ENCODE assay signal across 8 mouse cellular contexts in the genomic region with DNA sequence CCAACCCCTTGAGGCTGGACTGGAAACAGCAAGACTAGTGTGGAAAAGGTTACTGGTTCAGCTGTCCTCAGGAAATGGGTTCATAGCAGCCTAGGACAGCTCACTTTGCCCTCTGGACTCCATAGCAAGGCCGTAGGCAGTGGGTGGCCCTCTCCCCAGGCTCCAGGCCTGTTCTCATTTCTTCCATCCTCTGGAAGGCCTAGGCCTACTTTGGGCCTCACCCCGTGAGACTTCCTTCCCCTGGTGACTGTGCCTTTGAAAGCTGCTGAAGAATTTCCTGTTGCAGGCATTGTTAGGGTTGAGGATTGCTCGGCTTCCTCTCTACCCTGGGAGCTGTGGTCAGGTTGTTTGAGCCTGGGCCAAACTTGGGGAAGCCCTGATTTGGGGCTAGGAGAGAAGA. TPM values are rescaled to one million over a fixed set of nuclear protein-coding genes. Genes with fewer than 3 reads are reported as not detected.
DNase-seq lines count a peak whose midpoint lies in the region; ATAC-seq and TF ChIP-seq lines count a peak whose summit lies in the region.

No protein-coding gene starts in this region.

- peak overlapping the region; percentile 56; the same call in 1 of the 2 replicates for H3K27ac ChIP-seq in hindbrain, embryonic 10.5 days
- H3K27ac ChIP-seq in hindbrain, postnatal 0 days: no peak overlapping the region
- H3K27ac ChIP-seq in heart, adult 2 months: peak overlapping the region; percentile 93
- peak overlapping the region; percentile 83 for H3K27ac ChIP-seq in kidney, embryonic 16.5 days (ENCODE audit: low read length)

- peak; percentile 83; the same call in 1 of the 2 replicates for TF ChIP-seq EP300 in heart, adult 2 months (IDR thresholded peaks at IDR 0.05; ENCODE audit: insufficient read depth, low read depth, low read length)

- TF ChIP-seq POLR2A in heart, adult 2 months (IDR thresholded peaks at IDR 0.05; ENCODE audit: insufficient read depth, low read depth, low read length): peak; percentile 48; the same call in 1 of the 2 replicates

- WGBS in hindbrain, embryonic 10.5 days: 62% methylated on average over 3 of the region's 3 CpGs
- WGBS in hindbrain, postnatal 0 days: 68% methylated on average over 3 of the region's 3 CpGs
- 45% methylated on average over 3 of the region's 3 CpGs for WGBS in heart, adult 2 months
- WGBS in kidney, embryonic 16.5 days: 45% methylated on average over 3 of the region's 3 CpGs

- H3K36me3 ChIP-seq in hindbrain, embryonic 10.5 days: no peaks in the 10 kb centered on the region
- H3K36me3 ChIP-seq in hindbrain, postnatal 0 days (ENCODE audit: insufficient read depth, low read length): no peaks in the 10 kb centered on the region
- no peaks in the 10 kb centered on the region for H3K36me3 ChIP-seq in heart, adult 2 months (ENCODE audit: control insufficient read depth, insufficient read depth, low read length)
- no peaks in the 10 kb centered on the region for H3K36me3 ChIP-seq in kidney, embryonic 16.5 days (ENCODE audit: insufficient read depth, low read length)

- peaks cover 7% of the 10 kb centered on the region; the same call in 1 of the 2 replicates for H3K4me1 ChIP-seq in hindbrain, embryonic 10.5 days (replicated peaks)
- no peaks in the 10 kb centered on the region for H3K4me1 ChIP-seq in hindbrain, postnatal 0 days (ENCODE audit: insufficient read depth, low read length)
- peaks cover 24% of the 10 kb centered on the region for H3K4me1 ChIP-seq in heart, adult 2 months (ENCODE audit: control insufficient read depth, insufficient read depth, low read length)
- peaks cover 5% of the 10 kb centered on the region for H3K4me1 ChIP-seq in kidney, embryonic 16.5 days (ENCODE audit: insufficient read depth, low read length)

- no peak overlapping the region for H3K9ac ChIP-seq in hindbrain, postnatal 0 days (replicated peaks; ENCODE audit: low read length)
- no peak overlapping the region for H3K9ac ChIP-seq in heart, adult 2 months (ENCODE audit: low read depth, low read length)
- H3K9ac ChIP-seq in kidney, embryonic 16.5 days (replicated peaks; ENCODE audit: low read length): no peak overlapping the region

- no peak for ATAC-seq in hindbrain, postnatal 0 days
- peak; percentile 32; the same call in 1 of the 2 replicates for ATAC-seq in kidney, embryonic 16.5 days (ENCODE audit: low FRiP score, low TSS enrichment)
- 0 out of 2 replicates have a peak, but pooled peaks have one; percentile 24 for ATAC-seq in monocyte, adult 5-6 weeks (replicated peaks; ENCODE audit: insufficient number of reproducible peaks, low FRiP score, low TSS enrichment, poor library complexity, severe bottlenecking)

- no peak overlapping the region for H3K4me3 ChIP-seq in hindbrain, embryonic 10.5 days
- no peak overlapping the region for H3K4me3 ChIP-seq in hindbrain, postnatal 0 days (ENCODE audit: low read length)
- H3K4me3 ChIP-seq in heart, adult 2 months: no peak overlapping the region
- H3K4me3 ChIP-seq in kidney, embryonic 16.5 days (ENCODE audit: low read length): no peak overlapping the region

- intact Hi-C loops in heart, adult 2 months (cut with DNase I): no loop called here

- no peak for DNase-seq in hindbrain, embryonic 10.5 days (ENCODE audit: low spot score)
- no peak for DNase-seq in hindbrain, postnatal 0 days (ENCODE audit: low spot score)
- peak; percentile 59 to 75 for DNase-seq in heart, adult 2 months
- no peak for DNase-seq in retina, postnatal 1 day
- DNase-seq in layer of hippocampus, adult 8-10 months (ENCODE audit: low spot score in 2 of 2): no peak
- DNase-seq in frontal cortex, postnatal 14 days (ENCODE audit: low spot score in 2 of 2): no peak

- no peaks in the 10 kb centered on the region for H3K79me2 ChIP-seq in heart, adult 2 months (replicated peaks; ENCODE audit: control insufficient read depth, insufficient read depth, low read length)

- TF ChIP-seq CTCF in hindbrain, postnatal 0 days (IDR thresholded peaks at IDR 0.05; ENCODE audit: low read depth): no peak
- 0 out of 2 replicates have a peak, but pooled peaks have one; percentile 7 for TF ChIP-seq CTCF in heart, adult 2 months (IDR thresholded peaks at IDR 0.05)

- H3K4me2 ChIP-seq in hindbrain, postnatal 0 days (ENCODE audit: low read depth, low read length): no peak overlapping the region
- no peak overlapping the region for H3K4me2 ChIP-seq in kidney, embryonic 16.5 days (replicated peaks; ENCODE audit: low read depth, low read length)

- no peaks in the 10 kb centered on the region for H3K27me3 ChIP-seq in hindbrain, embryonic 10.5 days (ENCODE audit: insufficient read depth, poor library complexity, severe bottlenecking)
- no peaks in the 10 kb centered on the region for H3K27me3 ChIP-seq in hindbrain, postnatal 0 days (ENCODE audit: insufficient read depth, low read length)
- no peaks in the 10 kb centered on the region for H3K27me3 ChIP-seq in heart, adult 2 months (ENCODE audit: control insufficient read depth, insufficient read depth, low read length)
- no peaks in the 10 kb centered on the region for H3K27me3 ChIP-seq in kidney, embryonic 16.5 days (ENCODE audit: insufficient read depth, low read length)

- no peaks in the 10 kb centered on the region for H3K9me3 ChIP-seq in hindbrain, embryonic 10.5 days
- no peaks in the 10 kb centered on the region for H3K9me3 ChIP-seq in hindbrain, postnatal 0 days (ENCODE audit: low read length)
- H3K9me3 ChIP-seq in kidney, embryonic 16.5 days (ENCODE audit: low read length): no peaks in the 10 kb centered on the region

RNA-seq across cellular contexts. Expression of a gene that starts 22.1 kb away (rescaled TPM):
- 1.1 and 2.9 TPM in 2 replicates for polyA plus RNA-seq in hindbrain, embryonic 10.5 days (2016; fragmentation: Nextera tagmentation; extraction: Ambion mirVana)
- 1.8 and 2.2 TPM in 2 replicates for total RNA-seq in hindbrain, postnatal 0 days (2014; rRNA removed)
- 2.6 and 3.0 TPM in 2 replicates for polyA plus RNA-seq in hindbrain, postnatal 0 days (2015; fragmentation: Nextera tagmentation; extraction: Ambion mirVana)
- total RNA-seq in heart, adult 2 months (2021): under 1 TPM; 0.18 to 0.23 TPM
- 0.47 and 0.49 TPM in 2 replicates for polyA plus RNA-seq in heart, adult 2 months (2012; rRNA removed)
- 0.55 TPM in 2 replicates for polyA plus RNA-seq in kidney, embryonic 16.5 days (2015; fragmentation: Nextera tagmentation; extraction: Ambion mirVana)
- total RNA-seq in monocyte, adult 5-6 weeks (2017): not detected in 3 replicates
- under 1 TPM in 3 of 4 experiments, not detected in 1; 0.11 to 0.45 (median 0.19) TPM for total RNA-seq in layer of hippocampus, adult 8-10 months (2022)

RNA-seq across cellular contexts. Expression of a gene that starts 48.5 kb away (rescaled TPM):
- 1.3 and 1.6 TPM in 2 replicates for polyA plus RNA-seq in hindbrain, embryonic 10.5 days (2016; fragmentation: Nextera tagmentation; extraction: Ambion mirVana)
- 22.1 and 27.7 TPM in 2 replicates for total RNA-seq in hindbrain, postnatal 0 days (2014; rRNA removed)
- 5.1 TPM in 2 replicates for polyA plus RNA-seq in hindbrain, postnatal 0 days (2015; fragmentation: Nextera tagmentation; extraction: Ambion mirVana)
- 10 to 100 TPM; 17.1 to 18.6 TPM for total RNA-seq in heart, adult 2 months (2021)
- polyA plus RNA-seq in heart, adult 2 months (2012; rRNA removed): 5.3 and 11.4 TPM in 2 replicates
- 1.6 and 2.0 TPM in 2 replicates for polyA plus RNA-seq in kidney, embryonic 16.5 days (2015; fragmentation: Nextera tagmentation; extraction: Ambion mirVana)
- 14.7 to 23.0 TPM (median 22.0 TPM) in 3 replicates for total RNA-seq in monocyte, adult 5-6 weeks (2017)
- 10 to 100 TPM; 24.2 to 37.1 (median 30.2) TPM for total RNA-seq in layer of hippocampus, adult 8-10 months (2022)

Comparison
In these comparisons a context has a peak if more than half of its experiments do, and no peak if none do; other contexts are left out.
1. DNase-seq: peak in heart, adult 2 months (2 of 2); none in hindbrain, embryonic 10.5 days (single experiment), hindbrain, postnatal 0 days (single experiment), retina, postnatal 1 day (single experiment), layer of hippocampus, adult 8-10 months (0 of 2) and frontal cortex, postnatal 14 days (0 of 2).